Mouse (Mus musculus): ENCODE data around the gene Gpr45.
A peak's percentile ranks its signal among the peaks of the same experiment; 100 is the strongest.
"Not testable (repeated sequence)": the region's sequence is repeated elsewhere in the genome, so short reads cannot be mapped to it uniquely, and the experiment has no call there.

Gene Gpr45

DNA sequence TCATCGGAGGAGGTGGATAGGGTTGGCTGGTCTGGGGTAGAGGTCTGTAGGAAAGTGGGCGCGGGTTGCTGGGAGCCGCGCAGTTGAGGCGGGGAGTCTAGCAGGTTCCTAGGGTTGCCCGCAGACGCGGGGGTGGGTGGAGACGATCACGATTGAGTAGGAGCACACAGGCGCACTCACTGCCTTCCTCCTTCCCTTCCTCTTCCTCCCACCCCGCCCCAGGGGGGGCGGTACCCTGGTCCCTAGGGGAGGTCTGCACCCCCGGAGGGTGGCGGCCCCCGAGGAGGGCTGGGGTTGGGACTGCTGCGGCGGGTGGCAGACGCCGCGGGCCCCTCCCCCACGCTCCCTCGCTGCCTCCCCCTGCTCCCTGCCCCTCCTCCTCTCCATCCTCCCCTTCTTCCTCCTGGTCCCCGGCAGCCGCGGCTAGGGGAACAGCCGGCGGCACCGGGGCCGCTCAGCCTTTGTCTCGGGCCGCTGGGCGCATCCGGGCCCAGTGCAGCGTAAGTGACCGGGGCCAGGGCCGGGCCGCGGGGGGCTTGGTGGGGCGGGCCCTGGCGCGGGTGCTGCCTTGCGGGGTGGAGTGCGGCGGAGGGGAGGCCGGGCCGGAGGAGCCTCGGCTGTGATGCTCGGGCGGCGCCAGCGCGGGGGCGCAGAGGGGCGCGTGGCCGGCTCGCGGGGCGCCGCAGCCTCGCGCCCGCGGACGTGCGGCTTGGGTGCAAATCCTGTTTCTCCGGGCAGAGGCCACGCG is at the start of gene Gpr45:
Gene Gpr45, plus strand, starts transcription at position 139 of the 748 bp plus-strand sequence.
- DNase-seq (ENCODE audit: low read depth, low spot score): peak; percentile 30

DNA sequence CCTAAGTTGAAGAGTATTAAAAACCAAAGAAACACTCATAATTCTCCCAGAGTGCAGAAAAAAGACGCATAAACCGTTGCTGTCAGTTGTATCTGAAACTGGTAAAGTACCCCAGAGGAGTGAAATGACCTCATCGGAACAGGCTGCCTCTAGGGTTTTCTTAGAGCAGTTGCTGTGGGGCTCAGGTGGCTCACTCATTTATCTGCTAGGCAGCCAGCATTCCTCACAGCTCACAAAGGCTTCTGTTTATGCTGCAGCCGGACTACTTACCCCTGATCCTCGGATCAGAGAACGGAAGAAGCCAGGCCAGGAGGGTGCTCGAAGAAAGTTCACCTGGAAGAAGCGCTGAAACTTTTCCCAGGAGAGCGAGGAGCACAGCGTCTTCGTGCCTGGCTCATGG is 47.5 kb upstream of the Gpr45 start:
- DNase-seq (ENCODE audit: low read depth, low spot score): no peak

DNA sequence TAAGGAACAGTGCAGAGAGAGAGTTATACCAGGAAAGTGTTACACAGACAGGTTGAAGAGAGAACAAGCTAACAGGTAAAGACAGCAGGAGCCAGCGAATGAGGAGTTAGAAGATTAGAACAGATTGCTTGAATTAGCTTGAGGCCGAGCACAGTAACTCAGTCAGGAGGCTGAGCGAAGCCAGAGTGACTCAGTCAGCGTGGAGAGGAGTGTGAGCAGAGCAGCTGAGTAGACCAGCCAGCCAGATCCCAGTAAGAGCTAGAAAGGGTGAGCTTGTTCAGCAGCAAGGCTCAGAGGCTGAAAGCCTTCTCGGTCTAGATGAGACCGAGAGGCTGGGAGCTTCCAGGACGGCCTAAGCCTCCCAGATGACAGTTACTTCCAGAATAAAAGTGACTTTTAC is 46.0 kb upstream of the Gpr45 start:
- DNase-seq (ENCODE audit: low read depth, low spot score): no peak

DNA sequence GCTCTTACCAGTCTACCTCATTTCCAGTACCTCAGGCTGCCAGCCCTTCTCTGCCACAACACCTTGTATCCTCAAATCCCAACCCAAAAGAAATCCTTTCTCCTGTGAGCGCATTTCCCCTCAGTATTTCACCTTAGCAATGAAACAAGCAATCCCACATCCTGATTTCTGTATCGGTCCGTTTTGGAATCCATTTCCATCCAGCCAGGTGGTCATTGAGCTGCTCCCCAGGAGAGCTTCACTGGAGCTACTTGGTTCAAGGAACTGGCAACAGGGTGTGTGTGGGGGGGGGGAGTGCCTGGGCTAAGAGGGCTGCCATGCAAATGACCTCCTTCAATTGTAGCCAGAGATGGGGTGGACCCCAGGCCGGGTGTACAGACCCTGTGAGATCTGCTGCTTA is 45.5 kb upstream of the Gpr45 start:
- DNase-seq (ENCODE audit: low read depth, low spot score): no peak

DNA sequence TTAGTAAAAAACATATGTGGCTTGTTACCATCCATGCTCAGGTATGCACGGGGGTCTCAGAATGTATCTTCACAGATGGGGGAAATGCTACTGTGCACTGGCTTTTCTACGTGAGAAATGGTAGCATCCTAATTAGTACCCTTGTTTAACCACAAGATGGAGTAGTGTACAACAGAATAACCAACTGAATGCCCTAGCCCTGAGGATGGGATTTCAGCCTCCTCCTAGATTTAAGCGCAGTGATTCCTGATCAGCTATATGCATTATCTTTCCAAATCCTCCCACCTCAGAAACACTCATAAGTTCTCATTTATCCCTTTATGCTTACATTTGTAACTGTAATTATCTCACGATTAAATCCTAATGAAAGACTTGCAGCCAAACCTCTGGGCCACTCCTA is 37.6 kb upstream of the Gpr45 start:
- DNase-seq (ENCODE audit: low read depth, low spot score): peak; percentile 40

GRCm38 (mm10) chr1:42916719-42917118 is 36.0 kb upstream of the Gpr45 start:
- DNase-seq (ENCODE audit: low read depth, low spot score): no peak

DNA sequence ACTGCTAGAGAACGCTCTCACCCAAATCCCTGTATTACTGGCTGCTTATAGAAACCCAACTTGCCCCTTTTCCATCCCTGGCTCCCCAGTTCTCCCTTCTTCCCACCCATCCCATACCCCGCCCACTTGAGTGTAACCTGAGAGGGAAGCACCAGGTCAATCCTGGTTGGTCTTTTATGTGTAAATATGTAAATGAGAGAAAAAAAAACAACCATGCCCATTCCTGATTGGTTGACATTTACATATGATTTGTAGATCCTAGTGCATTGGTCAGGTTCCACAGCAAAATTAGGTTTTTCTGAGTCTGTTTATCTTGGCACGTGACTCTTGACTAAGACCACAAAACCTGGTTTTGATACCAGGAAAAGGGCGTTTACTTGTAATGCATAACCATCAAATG is 34.8 kb upstream of the Gpr45 start:
- no peak for DNase-seq (ENCODE audit: low read depth, low spot score)

DNA sequence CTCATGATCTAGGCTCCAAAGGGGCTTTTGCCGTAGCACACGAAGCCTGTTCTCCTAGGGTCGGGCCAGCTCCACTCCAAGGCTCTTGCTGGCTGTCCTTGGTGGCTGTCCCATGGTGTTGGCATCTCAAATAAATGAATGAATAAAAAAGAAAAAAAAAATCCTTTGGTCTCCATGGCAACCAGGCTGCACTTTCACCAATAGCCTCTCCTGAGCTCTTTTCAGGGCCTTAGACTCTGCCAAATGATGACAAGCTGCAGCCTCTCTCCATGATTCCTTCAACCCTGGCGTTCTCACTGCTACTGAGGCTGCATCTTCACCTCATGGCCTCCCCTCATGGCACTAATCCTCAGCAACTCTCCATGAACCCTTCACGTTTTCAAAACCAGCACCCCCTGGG is 28.7 kb upstream of the Gpr45 start:
- no peak for DNase-seq (ENCODE audit: low read depth, low spot score)

DNA sequence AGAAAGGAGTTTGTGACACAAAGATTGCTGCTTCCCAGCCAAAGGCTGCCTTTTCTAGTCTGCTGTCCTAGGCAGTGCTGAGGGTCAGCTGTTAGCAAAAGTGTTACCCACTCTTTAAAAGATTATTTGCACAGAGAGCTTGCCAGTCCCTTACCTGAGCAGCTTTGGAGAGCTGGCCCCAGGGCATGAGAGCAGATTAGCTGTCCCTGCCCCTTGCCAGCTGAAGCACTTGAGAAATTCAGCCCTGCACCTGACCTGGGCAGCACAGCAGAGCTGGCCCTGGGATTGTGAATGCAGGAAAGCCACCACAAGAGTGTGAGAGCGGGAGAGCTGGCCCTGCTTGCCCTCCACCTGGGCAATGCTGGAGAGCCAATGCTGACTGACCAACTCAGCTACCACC is 19.1 kb upstream of the Gpr45 start:
- DNase-seq (ENCODE audit: low read depth, low spot score): no peak

DNA sequence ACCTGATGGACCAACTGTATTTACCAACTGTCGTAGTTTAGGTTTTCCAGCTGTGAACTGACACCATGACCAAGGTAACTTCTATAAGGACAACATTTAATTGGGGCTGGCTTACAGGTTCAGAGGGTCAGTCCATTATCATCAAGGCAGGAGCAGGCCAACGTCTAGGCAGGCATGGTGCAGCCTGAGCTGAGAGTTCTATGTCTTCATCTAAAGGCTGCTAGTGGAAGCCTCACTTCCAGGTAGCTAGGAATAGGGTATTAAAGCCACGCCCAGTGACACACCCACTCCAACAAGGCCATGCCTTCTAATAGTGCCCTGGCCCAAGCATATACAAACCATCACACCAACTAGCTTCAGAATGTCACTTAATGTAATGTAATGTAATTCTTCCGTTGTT is 4.2 kb upstream of the Gpr45 start:
- no peak for DNase-seq (ENCODE audit: low read depth, low spot score)

- DNase-seq (ENCODE audit: low read depth, low spot score): no peak
Measured at GRCm38 (mm10) chr1:42953482-42953822, 780 bp downstream of the Gpr45 start.

GRCm38 (mm10) chr1:42956828-42957227 is 4.2 kb downstream of the Gpr45 start:
- DNase-seq (ENCODE audit: low read depth, low spot score): no peak

- no peak for DNase-seq (ENCODE audit: low read depth, low spot score)
Measured at GRCm38 (mm10) chr1:42983082-42983771, 30.6 kb downstream of the Gpr45 start.

GRCm38 (mm10) chr1:42984119-42984518 is 31.4 kb downstream of the Gpr45 start:
- no peak for DNase-seq (ENCODE audit: low read depth, low spot score)

- DNase-seq (ENCODE audit: low read depth, low spot score): no peak
Measured at GRCm38 (mm10) chr1:42988996-42989395, 36.3 kb downstream of the Gpr45 start.

GRCm38 (mm10) chr1:43006051-43006514 is 53.4 kb downstream of the Gpr45 start:
- peak; percentile 16 for DNase-seq (ENCODE audit: low read depth, low spot score)

DNA sequence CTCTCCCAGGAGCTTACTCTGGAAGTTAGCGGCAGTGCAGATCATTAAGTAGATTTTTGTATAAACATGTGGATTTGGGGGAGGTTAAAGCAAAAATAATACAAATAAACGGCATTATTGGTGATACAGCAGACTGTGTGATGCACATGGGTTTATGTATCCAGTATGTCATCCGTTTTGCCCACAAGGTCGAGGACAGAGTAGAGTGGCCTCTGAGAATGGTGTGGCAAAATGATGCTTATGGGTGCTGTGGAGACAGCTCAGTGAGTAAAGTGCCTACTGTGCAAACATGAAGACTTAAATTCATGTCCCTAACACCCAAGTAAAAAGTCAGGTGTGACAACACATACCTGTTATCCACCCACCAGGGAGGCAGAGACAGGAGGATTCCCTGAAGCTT is 53.9 kb downstream of the Gpr45 start:
- no peak for DNase-seq (ENCODE audit: low read depth, low spot score)

GRCm38 (mm10) chr1:43010461-43010860 is 57.8 kb downstream of the Gpr45 start:
- no peak for DNase-seq (ENCODE audit: low read depth, low spot score)

DNA sequence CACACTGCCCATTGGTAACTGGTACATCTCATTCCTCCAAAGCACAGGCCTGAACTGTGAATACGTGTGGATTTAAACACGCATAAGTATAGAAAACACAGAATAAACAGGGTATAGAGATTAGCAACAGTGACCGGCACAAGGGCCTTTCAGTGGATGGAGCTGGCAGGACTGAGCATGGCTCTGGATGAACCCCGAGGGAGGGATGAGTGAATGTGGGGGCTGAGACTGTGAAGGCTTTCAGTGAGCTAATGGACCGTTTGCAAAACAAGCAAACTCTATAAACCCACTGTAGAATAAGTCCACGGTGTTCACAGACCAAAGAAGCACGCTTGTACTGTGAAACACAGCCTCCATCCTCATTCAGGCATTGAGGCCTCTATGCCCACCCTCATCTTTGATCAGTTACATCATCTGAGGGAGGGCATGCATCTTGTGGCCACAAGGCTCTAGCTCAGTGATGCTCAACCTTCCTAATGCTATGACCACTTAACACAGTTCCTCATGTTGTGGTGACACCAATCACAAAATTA is 62.5 kb downstream of the Gpr45 start:
- DNase-seq (ENCODE audit: low read depth, low spot score): not testable (repeated sequence)

DNA sequence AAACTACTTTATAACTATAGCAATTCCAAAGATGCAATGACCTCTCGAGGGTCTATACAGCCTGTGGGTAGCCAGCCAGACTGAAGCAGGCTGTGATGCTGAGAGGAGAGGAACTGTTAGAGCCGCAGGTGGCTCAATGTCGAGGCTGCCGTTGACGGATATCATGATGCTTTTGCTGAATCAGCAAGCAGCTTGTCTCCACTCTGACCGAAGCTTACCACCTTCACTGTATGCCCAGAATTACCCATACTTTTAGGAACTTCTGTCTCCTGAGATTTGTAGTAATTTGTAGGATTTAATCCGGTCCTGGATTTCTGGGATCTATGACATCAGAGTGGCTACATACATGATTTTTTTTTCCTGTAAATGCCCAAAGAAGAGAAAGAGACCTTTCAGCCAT is 83.3 kb downstream of the Gpr45 start:
- DNase-seq (ENCODE audit: low read depth, low spot score): no peak

DNA sequence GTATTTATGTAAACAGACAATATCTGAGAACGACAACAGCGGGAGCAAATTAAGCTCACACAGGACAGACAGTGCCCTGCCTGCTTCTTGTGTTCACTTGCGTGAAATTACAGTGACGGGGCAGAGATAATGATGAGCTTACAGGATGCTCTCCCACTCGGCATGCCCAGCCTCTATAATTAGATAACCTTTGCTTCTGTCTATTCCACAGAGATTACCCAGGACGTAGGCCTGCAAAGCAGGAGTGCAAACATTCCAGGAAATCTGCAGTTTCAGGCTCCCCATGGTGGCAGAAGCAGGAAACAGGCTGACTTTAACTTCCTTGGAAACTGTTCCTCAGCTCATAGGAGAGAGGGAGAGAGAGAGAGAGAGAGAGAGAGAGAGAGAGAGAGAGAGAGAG is 89.6 kb downstream of the Gpr45 start:
- DNase-seq (ENCODE audit: low read depth, low spot score): no peak

- no peak for DNase-seq (ENCODE audit: low read depth, low spot score)
Measured at GRCm38 (mm10) chr1:43045204-43045982, 92.7 kb downstream of the Gpr45 start.
